Mouse (Mus musculus) kidney, postnatal 0 days (tissue): ENCODE data around the gene Defa17. TPM values are rescaled to one million over a fixed set of nuclear protein-coding genes. Genes with fewer than 3 reads are reported as not detected.
"Not testable (repeated sequence)": the region's sequence is repeated elsewhere in the genome, so short reads cannot be mapped to it uniquely, and the experiment has no call there.

Source experiments
- ATAC-seq: fragments of 200-750 bp; cut with Nextera tagmentation; replicated peaks from 2 replicates; pipeline ENCODE4 v1.8.0; 2017; ENCODE audit warnings: low read depth, moderate number of reproducible peaks, moderate TSS enrichment, moderate library complexity; ENCODE audit not compliant: low FRiP score
- DNase-seq: peaks from one replicate; pipeline ENCODE4 v3.0.0-alpha.2; 2016; ENCODE audit warnings: low spot score
- H3K27ac ChIP-seq: fragments of 300-500 bp; sonication (generic); 2 replicates; pipeline ENCODE4 v1.5.1; 2014; ENCODE audit warnings: mild to moderate bottlenecking
- H3K27me3 ChIP-seq: fragments of 300-500 bp; sonication (generic); 2 replicates; pipeline ENCODE4 v1.6.1; 2014; ENCODE audit warnings: low read length, mixed read lengths; ENCODE audit not compliant: insufficient read depth
- H3K36me3 ChIP-seq: fragments of 300-500 bp; sonication (generic); 2 replicates; pipeline ENCODE4 v1.6.1; 2014; ENCODE audit warnings: low read length, mixed read lengths; ENCODE audit not compliant: insufficient read depth
- H3K4me1 ChIP-seq: fragments of 300-500 bp; sonication (generic); replicated peaks from 2 replicates; pipeline ENCODE4 v1.6.1; 2014; ENCODE audit warnings: antibody characterized with exemption, low read length, mixed read lengths; ENCODE audit not compliant: insufficient read depth
- H3K4me2 ChIP-seq: fragments of 300-500 bp; sonication (generic); 2 replicates; pipeline ENCODE4 v1.6.1; 2014; ENCODE audit warnings: mild to moderate bottlenecking, low read length, moderate library complexity, mixed read lengths
- H3K4me3 ChIP-seq: fragments of 300-500 bp; sonication (generic); replicated peaks from 2 replicates; pipeline ENCODE4 v1.5.1; 2014; ENCODE audit warnings: low read depth, low read length
- H3K9ac ChIP-seq: fragments of 300-500 bp; sonication (generic); 2 replicates; pipeline ENCODE4 v1.6.1; 2014; ENCODE audit warnings: low read depth, low read length
- H3K9me3 ChIP-seq: fragments of 300-500 bp; sonication (generic); replicated peaks from 2 replicates; pipeline ENCODE4 v1.6.1; 2016; ENCODE audit warnings: low read length, inconsistent platforms, mixed read lengths
- WGBS: fragments of 180-500 bp; shearing (Covaris S2); extraction: QIAGEN DNeasy Blood & Tissue Kit; methylation state at CpG from one replicate; pipeline ENCODE4 v1.1.7; 2014; 5-methylcytosine and 5-hydroxymethylcytosine counted together
- polyA plus RNA-seq: library from polyadenylated mRNA; unstranded; fragments of >200 nt; fragmentation: Nextera tagmentation; extraction: Ambion mirVana; gene quantifications from 2 replicates; pipeline ENCODE4 v1.2.1, GENCODE M21; 2015

Gene Defa17
- polyA plus RNA-seq, result not detected in 2 replicates

GRCm38 (mm10) chr8:21655480-21655879 is at the start of gene Defa17:
Gene Defa17 (plus strand): TSS chr8:21655780.
- WGBS, result no CpG with 5 or more reads among the region's 2 CpGs
- not testable (repeated sequence) for DNase-seq, H3K9me3 ChIP-seq, ATAC-seq, H3K4me2 ChIP-seq, H3K4me3 ChIP-seq, H3K27me3 ChIP-seq, H3K27ac ChIP-seq, H3K9ac ChIP-seq, H3K4me1 ChIP-seq, H3K36me3 ChIP-seq

GRCm38 (mm10) chr8:21617883-21618282 is 37.7 kb upstream of the Defa17 start, which contains the start of gene Defa26:
Gene Defa26 (plus strand): TSS chr8:21618183.
- WGBS, result no CpG with 5 or more reads among the region's 1 CpGs
- not testable (repeated sequence) for ATAC-seq, H3K27ac ChIP-seq, H3K36me3 ChIP-seq, H3K4me3 ChIP-seq, H3K9me3 ChIP-seq, H3K9ac ChIP-seq, H3K27me3 ChIP-seq, H3K4me1 ChIP-seq, DNase-seq, H3K4me2 ChIP-seq

DNA sequence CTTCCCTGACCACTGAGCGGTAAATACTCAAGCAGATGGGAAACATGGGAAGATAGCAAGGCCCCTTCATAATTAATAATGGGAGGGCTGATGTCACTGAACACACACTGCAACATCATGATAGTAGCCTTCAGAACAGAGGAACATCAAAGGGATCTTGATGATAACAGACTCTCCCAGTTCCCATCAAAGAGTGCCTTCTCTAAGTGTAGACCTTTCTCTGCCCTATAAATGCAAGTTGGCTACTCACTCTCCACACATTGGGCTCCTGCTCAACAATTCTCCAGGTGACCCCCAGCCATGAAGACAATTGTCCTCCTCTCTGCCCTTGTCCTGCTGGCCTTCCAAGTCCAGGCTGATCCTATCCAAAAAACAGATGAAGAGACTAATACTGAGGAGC is 9.9 kb downstream of the Defa17 start, which contains the start of gene Defa34:
Gene Defa34, plus strand, starts transcription at position 301 of the 400 bp plus-strand sequence.
- H3K9ac ChIP-seq, result not testable (repeated sequence)

GRCm38 (mm10) chr8:21703545-21703944 is 48.0 kb downstream of the Defa17 start, which contains the start of gene AY761184:
Gene AY761184 (minus strand): TSS chr8:21703645.
- not testable (repeated sequence) for H3K4me3 ChIP-seq, H3K27me3 ChIP-seq, DNase-seq, ATAC-seq, H3K36me3 ChIP-seq, H3K9ac ChIP-seq, H3K4me1 ChIP-seq, H3K9me3 ChIP-seq, H3K4me2 ChIP-seq, H3K27ac ChIP-seq
- 86% methylated on average over 2 of the region's 2 CpGs for WGBS

More for the DNA sequence above, 9.9 kb downstream of the Defa17 start, which contains the start of gene Defa34:
- not testable (repeated sequence) for ATAC-seq, H3K4me1 ChIP-seq, H3K9me3 ChIP-seq, H3K27me3 ChIP-seq, H3K4me3 ChIP-seq, H3K27ac ChIP-seq, H3K4me2 ChIP-seq, H3K36me3 ChIP-seq, DNase-seq
- no CpG with 5 or more reads among the region's 1 CpGs for WGBS

Other genes with a start within 250 kb of the Defa17 start
- gene Defa36, start 228.4 kb upstream of the Defa17 start, polyA plus RNA-seq, result not detected in 2 replicates
- gene Gm7849, start 199.2 kb upstream of the Defa17 start, polyA plus RNA-seq, result not detected in 2 replicates
- gene Defa20, start 146.5 kb upstream of the Defa17 start, polyA plus RNA-seq, result not detected in 2 replicates
- gene Defa32, start 126.7 kb upstream of the Defa17 start, polyA plus RNA-seq, result not detected in 2 replicates
- gene Defa37, start 90.4 kb upstream of the Defa17 start, polyA plus RNA-seq, result not detected in 2 replicates
- not detected in 2 replicates for gene Defa28, start 72.8 kb upstream of the Defa17 start, polyA plus RNA-seq
- not detected in 2 replicates for gene Gm7861, start 61.3 kb upstream of the Defa17 start, polyA plus RNA-seq
- not detected in 2 replicates for gene Defa26, start 37.6 kb upstream of the Defa17 start, polyA plus RNA-seq
- gene Defa34, start 10.0 kb downstream of the Defa17 start, polyA plus RNA-seq, result not detected in 2 replicates
- gene AY761184, start 47.9 kb downstream of the Defa17 start, polyA plus RNA-seq, result not detected in 2 replicates
- not detected in 2 replicates for gene Defa24, start 78.7 kb downstream of the Defa17 start, polyA plus RNA-seq
- not detected in 2 replicates for gene Defb50, start 167.8 kb downstream of the Defa17 start, polyA plus RNA-seq
- 2.7 and 4.5 TPM in 2 replicates for gene Defb2, start 184.1 kb downstream of the Defa17 start, polyA plus RNA-seq
- not detected in 2 replicates for gene Defb10, start 203.1 kb downstream of the Defa17 start, polyA plus RNA-seq
- not detected in 2 replicates for gene Defb9, start 229.6 kb downstream of the Defa17 start, polyA plus RNA-seq